Mouse (Mus musculus) liver, postnatal 0 days (tissue): ENCODE results near the gene Tbc1d1.

ENCODE experiments used
- CTCF ChIP-seq: sonication (generic); IDR thresholded peaks from 2 replicates; pipeline ENCODE4 v1.5.1; 2016; ENCODE audit warnings: antibody characterized with exemption, low read depth
- EP300 ChIP-seq: IDR thresholded peaks from 2 replicates; pipeline ENCODE4 v1.6.1; 2016; ENCODE audit warnings: antibody characterized with exemption, low read depth, mild to moderate bottlenecking

- no peak for TF ChIP-seq CTCF
- TF ChIP-seq EP300: no peak
Measured at GRCm38 (mm10) chr5:64162582-64162981, 6.5 kb downstream of the Tbc1d1 start.
